Mouse (Mus musculus) adrenal gland, postnatal 36 days (tissue): ENCODE data around the gene Mia2. TPM values are rescaled to one million over a fixed set of nuclear protein-coding genes. Genes with fewer than 3 reads are reported as not detected.

Experiments
- DNase-seq, 2 experiments: peaks; one replicate each; pipeline ENCODE4 v3.0.0; 2021; ENCODE audit warnings: mixed read lengths in 1 of 2
- total RNA-seq, 2 experiments: library from RNA; stranded (reverse); gene quantifications; 2 replicates each; pipeline ENCODE4 v1.2.3; 2021

Mia2 gene
- total RNA-seq, 2 experiments from 2014 or later: 107 to 159 TPM

DNA sequence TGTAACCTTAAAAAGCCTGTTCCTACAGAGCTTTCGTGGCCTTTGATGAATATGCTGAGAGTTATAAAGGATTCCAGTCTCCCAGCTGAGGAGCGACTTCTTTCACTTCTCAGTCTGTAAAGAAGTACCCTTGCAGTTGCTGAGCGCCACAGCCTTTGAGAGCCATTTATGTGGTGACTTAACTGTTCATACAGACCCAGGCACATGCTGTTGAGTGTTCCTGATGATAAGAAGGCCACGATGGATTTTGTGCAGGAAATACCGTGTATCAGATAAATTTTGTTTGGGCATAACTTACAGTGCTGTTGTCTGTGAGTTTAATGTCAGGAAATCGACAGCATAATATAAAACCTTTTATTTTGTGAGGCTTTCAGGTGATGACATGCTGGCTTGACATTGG lies 68.9 kb downstream of the Mia2 start:
- DNase-seq: no peak

DNA sequence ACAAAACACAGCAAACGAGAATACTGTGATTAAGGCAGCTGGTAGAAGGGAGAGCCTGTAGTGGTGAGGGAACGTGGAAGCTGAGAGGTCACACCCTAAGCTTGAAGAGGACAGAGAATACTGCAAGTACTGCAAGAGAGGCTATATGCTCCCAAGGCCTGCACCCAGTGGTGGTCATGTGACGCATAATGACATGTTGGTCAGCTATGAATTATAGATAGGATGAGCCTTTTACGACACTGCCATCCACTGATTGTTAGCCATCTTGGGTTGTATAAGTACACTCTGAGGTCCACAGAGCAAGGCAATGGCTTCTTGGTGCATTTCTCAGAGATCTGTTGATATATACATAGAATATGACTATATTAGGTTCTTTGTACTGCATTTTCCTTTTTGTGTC lies 71.0 kb downstream of the Mia2 start:
- DNase-seq: no peak

DNA sequence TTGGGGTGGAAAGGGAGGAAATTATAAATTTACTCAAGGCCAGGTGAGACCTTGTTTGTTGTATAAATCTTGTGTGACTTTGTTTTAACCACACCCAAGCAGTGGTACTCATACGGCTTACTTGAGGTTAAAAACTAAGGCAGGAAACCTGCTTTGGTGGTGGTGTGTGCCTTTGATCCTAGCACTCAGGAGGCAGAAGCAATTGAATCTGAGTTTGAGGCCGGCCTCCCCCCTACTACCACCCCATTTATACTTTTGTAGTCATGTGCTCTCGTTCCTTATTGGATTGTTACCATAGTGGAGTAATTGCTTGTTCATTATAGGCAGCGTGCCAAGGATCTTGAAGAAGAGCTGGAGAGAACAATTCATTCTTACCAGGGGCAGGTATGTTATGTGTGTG lies 74.3 kb downstream of the Mia2 start:
- DNase-seq: no peak

DNA sequence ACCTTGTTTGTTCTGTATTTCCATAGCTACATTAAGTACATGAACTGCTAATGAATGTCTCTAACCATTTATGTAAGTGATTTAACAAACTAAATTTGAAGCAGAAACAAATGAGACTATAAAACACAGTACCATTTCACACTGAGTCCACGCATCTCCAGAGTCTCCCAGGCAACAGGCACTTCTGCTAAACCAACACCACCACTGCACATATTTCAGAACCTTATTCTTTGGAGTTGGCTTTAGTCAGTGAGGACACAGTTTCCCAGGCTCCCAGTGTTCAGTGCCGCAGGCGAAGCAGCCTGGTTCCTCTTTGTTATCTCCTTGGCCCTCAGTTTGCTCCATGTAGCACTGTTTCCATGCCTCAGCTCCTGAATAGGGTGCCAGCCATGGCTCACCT lies 82.2 kb downstream of the Mia2 start:
- DNase-seq: no peak

- no peak for DNase-seq
Measured at GRCm38 (mm10) chr12:59188086-59188682, 92.6 kb downstream of the Mia2 start.

DNA sequence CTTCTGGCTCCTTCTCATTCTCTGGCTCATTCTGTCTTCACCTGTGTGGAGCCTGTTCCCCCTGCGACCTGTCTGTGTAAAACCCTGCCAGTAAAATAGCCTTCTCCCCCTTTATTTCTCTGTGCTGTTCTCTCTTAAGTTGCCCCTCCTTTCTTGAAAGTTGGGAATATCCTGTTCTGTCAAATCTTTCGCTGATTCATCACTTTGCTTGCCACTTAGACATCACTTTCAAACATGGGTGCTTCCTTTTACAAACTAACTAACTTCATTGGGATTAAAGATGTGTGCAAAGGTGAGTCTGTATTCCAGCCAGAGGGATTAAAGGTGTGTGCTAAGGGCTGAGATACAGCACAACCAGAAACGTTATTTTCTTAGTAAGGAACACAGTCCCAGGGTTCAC lies 98.0 kb downstream of the Mia2 start:
- DNase-seq: no peak

DNA sequence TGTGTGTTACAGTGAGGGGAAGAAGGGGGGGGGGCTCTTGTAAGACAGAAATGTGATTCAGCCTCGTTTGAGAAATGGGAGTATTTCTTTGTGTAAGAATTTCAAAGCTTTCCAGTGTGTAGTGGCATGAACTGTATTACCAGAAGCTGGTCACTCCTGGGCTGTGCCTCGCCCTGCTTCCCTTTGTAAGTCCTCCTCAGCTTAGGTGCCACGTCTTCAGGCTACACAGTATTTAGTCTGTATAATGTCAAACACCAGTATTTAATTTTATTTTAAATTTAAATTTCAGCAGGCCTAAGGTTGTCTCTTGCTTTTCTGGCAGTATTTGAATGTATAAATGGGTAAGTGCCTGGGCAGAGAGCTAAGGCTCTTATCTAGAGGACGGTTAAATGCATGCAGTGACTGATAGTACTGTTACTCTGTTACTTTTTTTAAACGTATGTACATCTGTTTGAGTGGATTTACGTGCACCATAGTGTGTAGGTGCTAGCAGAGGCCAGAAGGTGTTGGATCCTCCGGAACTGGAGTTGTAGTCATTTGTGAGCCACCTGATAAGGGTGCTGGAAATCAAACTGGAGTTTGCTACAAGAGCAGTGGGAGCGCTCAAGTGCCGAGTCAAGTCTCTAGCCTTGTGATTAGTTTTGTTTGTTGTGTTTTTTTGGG lies 98.9 kb downstream of the Mia2 start:
- no peak for DNase-seq

DNA sequence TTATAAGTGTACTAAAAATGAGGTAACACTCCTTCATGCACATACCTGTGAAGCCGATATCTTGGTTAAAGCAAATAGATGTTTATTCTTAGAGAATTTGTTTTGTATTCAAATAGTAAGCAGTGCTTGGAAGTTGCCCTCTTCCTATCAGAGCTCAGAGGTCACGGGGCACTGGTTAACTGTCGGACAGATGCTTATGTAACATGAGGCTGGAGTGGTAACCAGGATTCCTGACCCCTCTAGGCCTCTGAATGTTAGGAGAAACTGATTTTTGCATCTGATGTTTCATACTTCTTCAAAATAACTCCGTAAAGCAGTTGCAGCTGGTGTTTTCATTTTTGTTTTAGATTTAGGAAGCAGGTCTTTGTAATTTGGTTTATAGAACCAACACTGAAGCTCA lies 99.5 kb downstream of the Mia2 start:
- DNase-seq: no peak

- DNase-seq: no peak
Measured at GRCm38 (mm10) chr12:59195941-59196340, 100.3 kb downstream of the Mia2 start.

GRCm38 (mm10) chr12:59198750-59199149 lies 103.2 kb downstream of the Mia2 start:
- DNase-seq: no peak

- DNase-seq: peak in 1 of 2 experiments; percentile 32
Measured at GRCm38 (mm10) chr12:59199361-59199760, 103.8 kb downstream of the Mia2 start.

GRCm38 (mm10) chr12:59205571-59205970 lies 110.0 kb downstream of the Mia2 start:
- no peak for DNase-seq

DNA sequence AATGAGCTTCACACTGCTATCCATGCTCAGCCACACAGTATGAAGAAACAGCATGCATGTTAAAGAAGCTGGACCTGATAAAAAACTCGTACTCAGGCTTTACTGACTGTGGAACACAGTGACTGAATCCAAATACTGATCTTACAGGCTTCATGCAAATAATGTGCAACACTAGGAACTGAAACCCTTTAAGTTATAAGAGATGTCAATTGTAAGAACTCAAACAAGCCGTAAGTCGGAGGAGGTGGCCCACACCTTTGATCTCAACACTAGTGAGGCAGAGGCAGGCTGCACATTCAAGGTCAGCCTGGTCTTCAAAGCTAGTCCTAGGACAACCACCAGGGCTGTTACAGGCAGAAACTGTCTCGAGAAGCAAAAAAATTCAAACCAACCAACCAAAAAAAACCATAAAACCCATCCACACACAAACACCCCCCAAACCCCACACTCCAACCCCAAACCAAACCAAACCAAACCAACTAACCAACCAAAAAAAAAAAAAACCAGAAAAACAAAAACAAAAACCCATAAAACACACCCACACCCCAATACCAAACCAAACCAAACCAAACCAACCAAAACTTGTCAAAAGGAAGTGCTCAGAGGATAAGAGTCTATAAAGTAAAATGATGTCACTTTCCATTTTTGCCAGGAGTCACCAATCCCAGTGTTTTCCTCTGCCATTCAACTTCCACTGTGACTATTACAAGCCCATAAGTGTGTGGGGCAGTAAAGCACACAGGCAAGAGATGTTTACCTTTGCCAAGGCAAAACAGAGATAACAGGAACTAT lies 110.8 kb downstream of the Mia2 start:
- no peak for DNase-seq

DNA sequence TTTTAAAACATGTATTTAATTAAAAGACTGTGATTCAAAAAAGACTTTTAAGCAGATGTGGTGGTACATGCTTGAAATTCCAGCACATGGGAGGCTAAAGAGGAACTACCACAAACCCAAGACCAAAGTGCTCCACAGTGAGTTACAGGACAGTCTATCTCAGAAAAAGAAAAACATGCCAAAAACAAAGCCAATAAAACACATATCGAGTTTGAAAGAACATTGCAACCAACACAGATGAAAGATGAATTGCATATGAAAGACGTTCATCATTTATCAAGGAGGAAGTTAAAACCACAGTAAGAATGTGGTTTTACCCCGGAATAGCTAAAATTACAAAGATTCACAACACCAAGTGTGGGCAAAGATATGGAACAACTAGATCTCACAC lies 111.4 kb downstream of the Mia2 start:
- no peak for DNase-seq

DNA sequence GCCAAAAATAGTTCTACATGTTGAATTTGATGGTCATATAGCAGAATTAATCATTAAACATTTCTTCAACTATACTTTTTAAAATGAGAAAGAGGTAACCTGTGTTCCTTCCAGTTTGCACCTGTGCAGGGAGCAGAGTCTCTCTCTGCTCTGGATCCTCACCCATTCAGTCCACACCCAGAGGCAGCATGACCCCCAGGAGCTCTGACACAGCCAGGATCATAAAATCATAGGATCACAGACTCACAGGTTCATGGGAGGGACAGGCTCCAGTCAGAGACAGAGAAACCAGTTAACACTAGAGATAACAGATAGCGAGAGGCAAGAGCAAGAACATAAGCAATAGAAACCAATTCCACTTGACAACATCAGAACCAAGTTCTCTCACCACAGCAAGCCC lies 112.2 kb downstream of the Mia2 start:
- DNase-seq: no peak

- no peak for DNase-seq
Measured at GRCm38 (mm10) chr12:59216176-59216575, 120.6 kb downstream of the Mia2 start.

GRCm38 (mm10) chr12:59216676-59217266 lies 121.2 kb downstream of the Mia2 start:
- no peak for DNase-seq

- DNase-seq: no peak
Measured at GRCm38 (mm10) chr12:59217331-59217730, 121.7 kb downstream of the Mia2 start.

- peak in 1 of 2 experiments; percentile 42 for DNase-seq
Measured at GRCm38 (mm10) chr12:59218640-59219321, 123.2 kb downstream of the Mia2 start.

DNA sequence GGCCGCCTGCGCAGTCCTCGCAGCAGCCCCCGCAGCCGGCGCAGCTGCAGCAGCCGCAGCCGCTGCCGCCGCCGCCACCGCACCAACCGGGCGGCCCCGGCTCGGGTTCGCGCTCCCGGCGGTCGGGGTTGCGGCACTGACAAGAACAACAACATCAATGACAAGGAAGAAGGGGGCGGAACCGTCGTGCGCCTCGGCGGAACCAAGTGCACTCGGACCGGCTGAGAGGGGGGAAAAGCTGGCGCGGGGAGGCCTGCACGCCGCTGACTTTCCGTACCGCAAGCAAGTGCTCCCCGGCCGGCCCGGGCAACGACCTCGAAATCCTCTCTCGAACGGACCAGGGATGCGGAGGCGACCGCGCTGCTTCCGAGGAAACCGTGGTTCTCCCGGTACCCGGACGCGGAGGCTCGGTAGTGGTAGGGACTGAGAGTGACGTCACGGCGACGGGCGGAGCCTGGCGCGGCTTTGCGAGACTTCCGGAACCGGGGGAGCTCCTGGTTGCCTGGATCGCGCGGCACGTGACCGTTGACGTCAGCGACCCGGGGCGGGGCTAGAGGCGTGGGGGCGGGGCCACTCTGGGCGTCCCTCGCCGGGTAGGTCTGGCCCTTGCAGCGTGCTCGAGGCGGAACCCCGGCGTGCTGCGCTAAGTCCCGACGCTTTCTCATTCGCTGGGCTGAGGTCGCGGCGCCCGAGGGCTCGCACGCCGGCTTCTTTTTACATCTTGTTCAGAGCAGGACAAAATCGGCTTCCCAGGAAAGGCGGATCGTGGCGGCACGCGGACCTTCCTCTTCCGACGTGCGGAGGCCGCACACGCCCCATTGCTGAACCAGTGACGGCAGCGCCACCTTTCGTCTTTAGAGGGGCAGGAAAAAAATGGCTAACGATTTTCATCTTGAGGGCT lies 124.0 kb downstream of the Mia2 start, which contains the start of gene Fbxo33:
Gene Fbxo33, minus strand, starts transcription at position 401 of the 901 bp plus-strand sequence.
- peak; percentile 97 for DNase-seq

DNA sequence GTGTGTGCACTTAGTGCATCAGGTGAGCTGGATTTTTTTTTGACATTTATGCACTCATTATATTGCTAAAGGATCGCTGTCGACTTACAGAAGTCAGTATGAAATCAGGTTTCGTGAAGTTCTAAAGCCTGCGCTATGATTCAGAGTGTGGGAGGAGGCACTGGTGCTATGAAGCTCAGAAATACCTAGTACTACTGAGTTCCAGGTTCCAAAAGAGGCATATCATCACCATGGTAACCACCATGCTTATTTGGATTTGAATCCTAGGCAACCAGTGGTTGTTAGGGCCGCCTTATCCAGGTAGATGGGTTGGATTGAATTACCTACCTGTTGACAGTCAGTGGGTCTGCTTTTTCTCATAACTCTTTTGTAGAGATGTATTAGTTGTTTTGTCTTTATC lies 132.8 kb downstream of the Mia2 start:
- no peak for DNase-seq
